Mouse (Mus musculus): Measurements from ENCODE around the gene Tbc1d2b. TPM values are rescaled to one million over a fixed set of nuclear protein-coding genes. Genes with fewer than 3 reads are reported as not detected.

Tbc1d2b gene
- polyA plus RNA-seq, 1 experiment from 2014 or later: 6.9 TPM

- no peaks in the 10 kb centered on the region for H3K4me1 ChIP-seq (ENCODE audit: control insufficient read depth, insufficient read depth, low read length)
- no peaks in the 10 kb centered on the region for H3K9me3 ChIP-seq (ENCODE audit: control insufficient read depth, low read length)
- 95% methylated on average over 18 of the region's 18 CpGs for WGBS
- ATAC-seq (ENCODE audit: low FRiP score, low TSS enrichment): no peak
- H3K27ac ChIP-seq (replicated peaks; ENCODE audit: low read depth, low read length): no peak overlapping the region
- no peak overlapping the region for H3K4me2 ChIP-seq (ENCODE audit: low read length)
- peaks cover 60% of the 10 kb centered on the region for H3K36me3 ChIP-seq (ENCODE audit: control insufficient read depth, insufficient read depth, low read length)
- no peak for DNase-seq
- H3K4me3 ChIP-seq (replicated peaks; ENCODE audit: low read depth, low read length): no peak overlapping the region
- no peaks in the 10 kb centered on the region for H3K27me3 ChIP-seq (ENCODE audit: control insufficient read depth, insufficient read depth, low read length)
- H3K9ac ChIP-seq (replicated peaks; ENCODE audit: low read length): no peak overlapping the region
Measured at GRCm38 (mm10) chr9:90199611-90200010, 71.0 kb downstream of the Tbc1d2b start.

- ATAC-seq (ENCODE audit: low FRiP score, low TSS enrichment): peak; percentile 6; the same call in 1 of the 2 replicates
- no peak overlapping the region for H3K27ac ChIP-seq (replicated peaks; ENCODE audit: low read depth, low read length)
- 80% methylated on average over 10 of the region's 10 CpGs for WGBS
- peaks cover 67% of the 10 kb centered on the region for H3K36me3 ChIP-seq (ENCODE audit: control insufficient read depth, insufficient read depth, low read length)
- no peaks in the 10 kb centered on the region for H3K27me3 ChIP-seq (ENCODE audit: control insufficient read depth, insufficient read depth, low read length)
- no peaks in the 10 kb centered on the region for H3K9me3 ChIP-seq (ENCODE audit: control insufficient read depth, low read length)
- no peak for DNase-seq
- no peak overlapping the region for H3K9ac ChIP-seq (replicated peaks; ENCODE audit: low read length)
- H3K4me2 ChIP-seq (ENCODE audit: low read length): no peak overlapping the region
- H3K4me1 ChIP-seq (ENCODE audit: control insufficient read depth, insufficient read depth, low read length): no peaks in the 10 kb centered on the region
- H3K4me3 ChIP-seq (replicated peaks; ENCODE audit: low read depth, low read length): no peak overlapping the region
Measured at GRCm38 (mm10) chr9:90198531-90199449, 71.8 kb downstream of the Tbc1d2b start.

- ATAC-seq (ENCODE audit: low FRiP score, low TSS enrichment) (no peak), DNase-seq (no peak)
- 90% methylated on average over 7 of the region's 7 CpGs for WGBS
- no peak overlapping the region for H3K4me3 ChIP-seq (replicated peaks; ENCODE audit: low read depth, low read length)
- no peaks in the 10 kb centered on the region for H3K4me1 ChIP-seq (ENCODE audit: control insufficient read depth, insufficient read depth, low read length)
- H3K36me3 ChIP-seq (ENCODE audit: control insufficient read depth, insufficient read depth, low read length): peaks cover 75% of the 10 kb centered on the region
- no peaks in the 10 kb centered on the region for H3K9me3 ChIP-seq (ENCODE audit: control insufficient read depth, low read length)
- no peak overlapping the region for H3K27ac ChIP-seq (replicated peaks; ENCODE audit: low read depth, low read length)
- H3K9ac ChIP-seq (replicated peaks; ENCODE audit: low read length): no peak overlapping the region
- no peaks in the 10 kb centered on the region for H3K27me3 ChIP-seq (ENCODE audit: control insufficient read depth, insufficient read depth, low read length)
- no peak overlapping the region for H3K4me2 ChIP-seq (ENCODE audit: low read length)
Measured at GRCm38 (mm10) chr9:90197866-90198383, 72.7 kb downstream of the Tbc1d2b start.

GRCm38 (mm10) chr9:90197116-90197665 lies 73.4 kb downstream of the Tbc1d2b start:
- H3K27me3 ChIP-seq (ENCODE audit: control insufficient read depth, insufficient read depth, low read length): no peaks in the 10 kb centered on the region
- no peaks in the 10 kb centered on the region for H3K4me1 ChIP-seq (ENCODE audit: control insufficient read depth, insufficient read depth, low read length)
- DNase-seq: no peak
- no peak for ATAC-seq (ENCODE audit: low FRiP score, low TSS enrichment)
- H3K36me3 ChIP-seq (ENCODE audit: control insufficient read depth, insufficient read depth, low read length): peaks cover 76% of the 10 kb centered on the region
- no peak overlapping the region for H3K9ac ChIP-seq (replicated peaks; ENCODE audit: low read length)
- WGBS: 90% methylated on average over 7 of the region's 7 CpGs
- H3K27ac ChIP-seq (replicated peaks; ENCODE audit: low read depth, low read length): no peak overlapping the region
- no peak overlapping the region for H3K4me2 ChIP-seq (ENCODE audit: low read length)
- no peak overlapping the region for H3K4me3 ChIP-seq (replicated peaks; ENCODE audit: low read depth, low read length)
- no peaks in the 10 kb centered on the region for H3K9me3 ChIP-seq (ENCODE audit: control insufficient read depth, low read length)

- WGBS: 86% methylated on average over 7 of the region's 7 CpGs
- Histone ChIP-seq H3K4me3 (replicated peaks; ENCODE audit: low read depth, low read length) (no peak overlapping the region), H3K4me1 (ENCODE audit: control insufficient read depth, insufficient read depth, low read length) (no peaks in the 10 kb centered on the region), H3K9me3 (ENCODE audit: control insufficient read depth, low read length) (no peaks in the 10 kb centered on the region), H3K27ac (replicated peaks; ENCODE audit: low read depth, low read length) (no peak overlapping the region), H3K36me3 (ENCODE audit: control insufficient read depth, insufficient read depth, low read length) (peaks cover 79% of the 10 kb centered on the region), H3K4me2 (ENCODE audit: low read length) (no peak overlapping the region), H3K27me3 (ENCODE audit: control insufficient read depth, insufficient read depth, low read length) (no peaks in the 10 kb centered on the region), H3K9ac (replicated peaks; ENCODE audit: low read length) (no peak overlapping the region)
- ATAC-seq (ENCODE audit: low FRiP score, low TSS enrichment): no peak
- no peak for DNase-seq
Measured at GRCm38 (mm10) chr9:90196262-90196661, 74.3 kb downstream of the Tbc1d2b start.

GRCm38 (mm10) chr9:90195000-90195399 lies 75.6 kb downstream of the Tbc1d2b start:
- H3K9me3 ChIP-seq (ENCODE audit: control insufficient read depth, low read length): no peaks in the 10 kb centered on the region
- H3K27ac ChIP-seq (replicated peaks; ENCODE audit: low read depth, low read length): no peak overlapping the region
- H3K9ac ChIP-seq (replicated peaks; ENCODE audit: low read length): no peak overlapping the region
- peaks cover 71% of the 10 kb centered on the region for H3K36me3 ChIP-seq (ENCODE audit: control insufficient read depth, insufficient read depth, low read length)
- WGBS: 83% methylated on average over 10 of the region's 10 CpGs
- no peaks in the 10 kb centered on the region for H3K27me3 ChIP-seq (ENCODE audit: control insufficient read depth, insufficient read depth, low read length)
- H3K4me1 ChIP-seq (ENCODE audit: control insufficient read depth, insufficient read depth, low read length): no peaks in the 10 kb centered on the region
- H3K4me2 ChIP-seq (ENCODE audit: low read length): no peak overlapping the region
- no peak for ATAC-seq (ENCODE audit: low FRiP score, low TSS enrichment)
- DNase-seq: no peak
- H3K4me3 ChIP-seq (replicated peaks; ENCODE audit: low read depth, low read length): no peak overlapping the region

- H3K27ac ChIP-seq (replicated peaks; ENCODE audit: low read depth, low read length): no peak overlapping the region
- peaks cover 83% of the 10 kb centered on the region for H3K36me3 ChIP-seq (ENCODE audit: control insufficient read depth, insufficient read depth, low read length)
- DNase-seq (no peak), ATAC-seq (ENCODE audit: low FRiP score, low TSS enrichment) (no peak)
- H3K4me1 ChIP-seq (ENCODE audit: control insufficient read depth, insufficient read depth, low read length): no peaks in the 10 kb centered on the region
- H3K9ac ChIP-seq (replicated peaks; ENCODE audit: low read length): no peak overlapping the region
- no peaks in the 10 kb centered on the region for H3K27me3 ChIP-seq (ENCODE audit: control insufficient read depth, insufficient read depth, low read length)
- H3K9me3 ChIP-seq (ENCODE audit: control insufficient read depth, low read length): no peaks in the 10 kb centered on the region
- 86% methylated on average over 5 of the region's 5 CpGs for WGBS
- H3K4me2 ChIP-seq (ENCODE audit: low read length): no peak overlapping the region
- H3K4me3 ChIP-seq (replicated peaks; ENCODE audit: low read depth, low read length): no peak overlapping the region
Measured at GRCm38 (mm10) chr9:90189391-90189790, 81.2 kb downstream of the Tbc1d2b start.

DNA sequence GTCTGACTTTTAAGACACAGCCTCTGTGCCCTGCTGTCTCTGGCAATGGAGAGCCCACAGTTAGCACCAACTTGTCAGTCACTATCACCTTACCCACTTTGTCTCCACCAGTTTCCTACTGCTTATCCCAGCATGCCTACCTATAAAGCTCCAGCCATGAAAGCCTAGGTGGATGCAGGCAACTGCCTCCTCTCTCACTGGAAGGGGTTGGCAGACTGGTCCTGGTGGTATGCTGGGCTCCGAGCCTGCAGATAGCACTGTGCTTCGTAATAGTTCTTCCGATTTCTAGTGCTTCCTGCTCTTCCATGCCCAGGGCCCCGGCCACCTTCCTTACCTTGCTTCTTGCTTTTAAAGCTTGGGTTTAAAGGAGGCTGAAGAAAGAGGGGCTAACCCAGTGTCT lies 81.7 kb downstream of the Tbc1d2b start:
- Histone ChIP-seq H3K4me3 (replicated peaks; ENCODE audit: low read depth, low read length) (no peak overlapping the region), H3K4me1 (ENCODE audit: control insufficient read depth, insufficient read depth, low read length) (no peaks in the 10 kb centered on the region), H3K27me3 (ENCODE audit: control insufficient read depth, insufficient read depth, low read length) (no peaks in the 10 kb centered on the region), H3K9ac (replicated peaks; ENCODE audit: low read length) (no peak overlapping the region), H3K36me3 (ENCODE audit: control insufficient read depth, insufficient read depth, low read length) (peaks cover 78% of the 10 kb centered on the region), H3K4me2 (ENCODE audit: low read length) (no peak overlapping the region), H3K27ac (replicated peaks; ENCODE audit: low read depth, low read length) (no peak overlapping the region), H3K9me3 (ENCODE audit: control insufficient read depth, low read length) (no peaks in the 10 kb centered on the region)
- ATAC-seq (ENCODE audit: low FRiP score, low TSS enrichment): no peak
- WGBS: 93% methylated on average over 4 of the region's 4 CpGs
- DNase-seq: no peak
